Mouse (Mus musculus): ENCODE measurements around the gene 0610009B22Rik.

0610009B22Rik gene

DNA sequence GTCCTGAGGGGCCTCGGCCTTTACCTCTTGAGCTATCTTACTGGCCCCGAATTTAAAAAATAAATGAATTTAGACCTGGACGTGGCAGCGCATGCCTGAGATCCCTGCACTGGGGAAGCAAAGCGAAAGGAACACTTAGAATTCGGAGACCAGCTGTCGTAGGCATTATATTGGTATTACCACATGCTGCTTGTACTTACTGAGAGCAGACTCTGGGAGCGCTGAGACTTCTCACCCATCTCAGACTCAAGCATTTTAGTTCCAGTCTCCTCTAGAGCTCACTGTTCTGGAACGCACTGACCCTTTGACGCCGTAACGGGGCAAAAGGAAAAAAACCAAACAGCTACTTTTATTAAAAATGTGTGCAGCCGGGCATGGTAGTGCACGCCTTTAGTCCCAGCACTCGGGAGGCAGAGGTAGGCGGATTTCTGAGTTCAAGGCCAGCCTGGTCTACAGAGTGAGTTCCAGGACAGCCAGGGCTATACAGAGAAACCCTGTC, 26.8 kb downstream of the 0610009B22Rik start:
- DNase-seq (ENCODE audit: low read depth, low spot score): no peak

DNA sequence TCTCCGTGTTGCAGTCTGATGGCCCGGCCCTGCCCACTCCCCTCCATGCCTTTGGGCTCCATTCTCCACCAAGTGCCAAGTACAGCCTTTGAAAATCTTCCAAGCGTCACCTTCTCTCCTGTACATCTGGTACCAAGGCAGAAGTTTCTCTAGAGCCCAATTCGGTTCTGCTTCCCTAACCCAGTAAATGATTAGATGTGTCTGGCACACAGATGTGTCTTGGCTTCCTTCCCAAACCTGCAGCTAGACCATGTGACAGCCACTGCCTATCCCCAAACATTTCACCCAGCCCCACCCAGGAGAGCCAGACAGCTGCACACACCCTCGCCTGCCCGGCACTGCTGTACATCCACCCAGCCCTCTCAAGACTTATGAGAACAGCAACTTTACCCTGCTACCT, 30.0 kb downstream of the 0610009B22Rik start:
- no peak for DNase-seq (ENCODE audit: low read depth, low spot score)

DNA sequence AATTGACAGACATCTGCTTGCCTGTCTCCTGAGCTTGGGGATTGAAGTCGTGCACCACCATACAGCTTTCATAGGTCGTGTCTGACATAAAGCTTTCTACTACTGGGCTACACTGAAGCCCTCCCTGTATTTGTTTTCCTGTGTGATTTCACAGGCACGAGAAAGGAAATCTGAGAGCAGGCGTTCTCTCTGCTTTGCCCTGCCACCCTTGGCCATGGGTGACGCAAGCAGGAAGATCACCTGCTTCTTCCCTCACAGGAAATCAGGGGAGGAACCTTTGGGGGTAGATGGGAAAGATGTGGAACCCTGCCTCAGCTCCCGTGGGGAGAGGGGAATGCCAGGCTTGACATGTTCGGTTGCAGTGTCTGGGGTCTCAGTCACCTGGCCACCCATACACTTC, 30.4 kb downstream of the 0610009B22Rik start:
- no peak for DNase-seq (ENCODE audit: low read depth, low spot score)

DNA sequence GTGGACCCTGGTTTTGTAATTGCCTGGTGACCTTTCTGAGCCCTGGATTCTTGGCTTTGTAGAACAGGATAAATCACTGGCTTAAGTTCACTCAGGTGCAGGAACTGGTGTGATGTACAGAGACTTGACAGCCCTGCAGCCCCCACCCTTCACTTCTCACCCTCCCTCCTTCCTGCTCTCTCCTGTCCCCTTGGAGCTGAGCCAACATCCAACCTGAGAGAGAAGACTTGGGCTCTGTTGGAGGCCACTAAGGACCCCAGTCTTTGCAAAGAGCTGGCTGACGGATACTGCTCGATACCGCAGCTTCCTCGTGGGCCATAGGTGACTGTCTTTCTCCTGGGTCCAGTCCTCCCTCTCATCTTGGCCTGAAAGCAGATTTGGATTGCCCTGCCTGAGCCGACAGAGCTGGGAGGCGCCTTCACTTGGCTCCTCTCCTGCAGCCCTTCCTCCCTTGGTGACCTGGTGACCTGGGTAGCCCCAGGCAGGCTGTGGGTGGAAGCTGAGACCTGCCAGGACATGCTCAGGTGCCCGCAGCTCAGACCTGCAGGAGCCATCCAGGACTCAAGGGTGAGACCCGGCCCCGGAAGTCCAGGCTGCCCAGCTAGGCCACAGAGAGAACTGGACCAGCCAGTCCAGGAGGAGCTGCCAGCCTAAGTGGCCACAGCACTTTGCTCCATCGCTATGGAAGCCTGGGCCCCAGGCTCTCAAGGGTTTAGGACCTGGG, 31.7 kb downstream of the 0610009B22Rik start:
- no peak for DNase-seq (ENCODE audit: low read depth, low spot score)

DNA sequence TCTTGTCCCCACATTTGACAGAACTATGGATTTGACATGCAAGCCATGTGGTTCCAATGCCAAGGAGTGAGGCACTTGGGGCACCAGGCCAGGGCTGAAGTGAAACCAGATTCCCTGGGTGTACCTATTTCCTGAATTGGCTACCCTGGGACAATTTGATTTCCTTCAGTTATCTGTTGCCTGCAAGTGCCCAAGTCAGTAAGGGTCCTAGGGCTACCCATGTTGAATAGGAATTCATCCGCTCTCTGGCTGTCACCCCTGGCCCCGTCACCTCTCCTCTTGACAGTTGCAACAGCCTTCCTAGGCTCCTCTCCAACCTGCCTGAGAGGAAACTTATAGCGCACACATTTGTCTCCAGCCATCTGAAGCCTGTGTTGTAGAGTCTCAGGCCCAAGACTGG, 33.8 kb downstream of the 0610009B22Rik start:
- DNase-seq (ENCODE audit: low read depth, low spot score): no peak

DNA sequence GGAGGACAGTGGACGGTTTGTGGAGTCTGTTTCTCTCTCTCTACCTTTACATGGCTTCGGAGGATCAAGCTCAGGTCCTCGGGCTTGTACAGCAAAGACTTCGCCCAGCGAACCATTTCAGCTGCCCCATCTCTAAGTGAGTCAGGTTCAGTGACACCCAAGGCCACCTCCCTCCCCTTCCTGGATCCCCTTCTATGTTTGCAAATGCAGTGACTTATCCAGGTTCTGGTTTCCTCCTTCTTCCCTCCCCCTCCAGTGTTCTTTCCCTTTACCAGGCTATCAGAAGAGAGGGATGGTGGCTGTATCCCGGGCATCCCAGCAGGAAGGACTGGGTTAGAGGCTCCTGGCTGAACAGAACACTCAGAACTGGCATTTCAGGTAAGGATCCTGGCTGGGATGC, 34.9 kb downstream of the 0610009B22Rik start:
- DNase-seq (ENCODE audit: low read depth, low spot score): no peak

DNA sequence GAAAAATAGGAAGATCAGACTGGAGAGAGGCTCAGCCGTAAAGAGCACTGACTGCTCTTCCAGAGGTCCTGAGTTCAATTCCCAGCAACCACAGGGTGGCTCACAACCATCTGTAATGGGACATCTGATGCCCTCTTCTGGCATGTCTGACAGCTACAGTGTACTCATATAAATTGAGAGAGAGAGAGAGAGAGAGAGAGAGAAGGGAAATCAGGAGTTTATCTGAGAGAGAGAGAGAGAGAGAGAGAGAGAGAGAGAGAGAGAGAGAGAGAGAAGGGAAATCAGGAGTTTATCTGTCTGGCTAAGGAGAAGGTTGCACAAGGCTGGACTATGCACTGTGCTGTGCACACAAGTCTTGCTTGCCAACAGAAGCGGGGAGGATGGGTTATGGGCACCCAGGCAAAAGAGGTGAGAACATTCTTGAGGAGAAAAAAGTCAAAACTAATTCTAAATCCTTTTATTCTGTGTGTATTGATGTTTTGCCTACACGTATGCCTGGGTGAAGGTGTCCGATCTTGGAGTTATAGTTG, 35.7 kb downstream of the 0610009B22Rik start:
- no peak for DNase-seq (ENCODE audit: low read depth, low spot score)

DNA sequence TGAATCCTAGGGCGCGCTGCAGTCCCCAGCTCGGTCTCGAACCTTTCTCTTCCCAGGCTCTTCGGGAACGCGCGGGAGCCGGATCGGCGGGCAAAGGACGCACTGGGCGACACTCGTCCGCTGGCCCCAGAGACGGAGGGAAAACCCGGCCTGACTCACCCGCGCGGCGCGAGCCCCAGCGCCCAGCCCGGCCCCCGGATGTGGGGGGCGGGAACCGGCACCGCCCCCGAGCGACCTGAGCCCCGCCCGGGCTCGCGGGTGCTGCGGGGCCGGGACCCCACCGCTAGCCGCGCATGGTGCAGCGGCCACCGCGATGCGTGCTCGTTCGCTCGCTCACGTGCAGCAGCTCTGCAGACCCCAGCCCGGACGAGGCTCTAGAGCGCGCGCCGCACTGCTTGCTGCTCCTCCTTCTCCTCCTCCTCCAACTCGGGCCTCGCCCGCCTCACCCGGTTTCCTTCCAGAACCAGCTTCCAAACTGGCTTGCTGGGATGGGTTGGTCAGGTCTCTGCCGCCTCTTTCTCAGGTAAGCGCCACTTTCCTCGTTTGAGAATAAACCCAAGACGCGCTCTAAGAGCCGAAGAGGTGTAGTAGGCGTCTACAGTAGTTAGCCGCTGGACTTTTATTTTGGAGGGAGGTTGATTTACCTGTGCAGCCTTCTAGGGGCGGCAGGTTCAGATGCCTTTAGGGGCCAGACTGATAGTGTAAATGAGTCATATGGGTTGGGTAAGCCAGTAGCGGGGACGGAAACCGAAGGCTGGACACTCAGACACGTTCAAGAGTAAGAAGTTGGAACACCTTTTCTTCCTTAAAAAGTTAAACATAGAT, 37.8 kb downstream of the 0610009B22Rik start, which contains the start of the genes N4bp3 and D930048N14Rik:
Gene N4bp3 (minus strand): TSS at position 152 of the 825 bp plus-strand sequence.
Gene D930048N14Rik (plus strand): TSS at position 264 of the 825 bp plus-strand sequence.
- DNase-seq (ENCODE audit: low read depth, low spot score): peak; percentile 64

DNA sequence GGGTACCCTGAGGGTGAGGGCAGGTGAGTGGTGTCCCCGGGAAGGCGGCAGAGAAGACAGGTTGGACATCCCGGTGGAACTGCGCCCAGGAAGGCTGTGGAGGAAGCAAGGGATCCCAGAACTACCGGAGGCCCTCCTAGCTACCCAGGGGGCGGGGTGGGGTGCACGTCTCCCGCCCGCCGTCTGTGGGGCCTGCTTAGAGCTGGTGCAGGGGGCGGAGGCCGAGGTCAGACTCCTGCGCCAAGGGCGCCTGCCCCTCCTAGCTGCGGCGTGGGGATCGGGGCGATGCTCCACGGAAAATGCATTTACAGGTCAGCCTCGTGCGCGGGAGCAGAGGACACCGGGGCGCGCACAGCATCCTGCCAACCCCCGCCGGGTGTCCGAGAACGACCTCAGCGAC, 38.4 kb downstream of the 0610009B22Rik start:
- DNase-seq (ENCODE audit: low read depth, low spot score): no peak

DNA sequence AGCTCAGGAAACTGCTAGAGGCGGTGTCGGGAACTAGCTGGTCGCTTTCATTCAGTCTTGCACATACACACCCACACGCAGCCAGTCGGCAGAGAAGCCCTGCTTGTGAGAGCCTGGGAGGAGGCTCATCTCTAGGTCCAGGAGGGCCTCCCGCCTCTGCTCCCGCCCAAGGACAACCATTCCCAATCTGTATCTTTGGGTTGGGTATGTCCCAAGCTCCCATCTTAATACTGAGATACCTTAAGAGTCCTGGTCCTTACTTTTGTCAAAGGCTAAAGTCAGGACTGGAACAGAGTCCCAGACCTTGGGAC, 38.8 kb downstream of the 0610009B22Rik start:
- DNase-seq (ENCODE audit: low read depth, low spot score): no peak

DNA sequence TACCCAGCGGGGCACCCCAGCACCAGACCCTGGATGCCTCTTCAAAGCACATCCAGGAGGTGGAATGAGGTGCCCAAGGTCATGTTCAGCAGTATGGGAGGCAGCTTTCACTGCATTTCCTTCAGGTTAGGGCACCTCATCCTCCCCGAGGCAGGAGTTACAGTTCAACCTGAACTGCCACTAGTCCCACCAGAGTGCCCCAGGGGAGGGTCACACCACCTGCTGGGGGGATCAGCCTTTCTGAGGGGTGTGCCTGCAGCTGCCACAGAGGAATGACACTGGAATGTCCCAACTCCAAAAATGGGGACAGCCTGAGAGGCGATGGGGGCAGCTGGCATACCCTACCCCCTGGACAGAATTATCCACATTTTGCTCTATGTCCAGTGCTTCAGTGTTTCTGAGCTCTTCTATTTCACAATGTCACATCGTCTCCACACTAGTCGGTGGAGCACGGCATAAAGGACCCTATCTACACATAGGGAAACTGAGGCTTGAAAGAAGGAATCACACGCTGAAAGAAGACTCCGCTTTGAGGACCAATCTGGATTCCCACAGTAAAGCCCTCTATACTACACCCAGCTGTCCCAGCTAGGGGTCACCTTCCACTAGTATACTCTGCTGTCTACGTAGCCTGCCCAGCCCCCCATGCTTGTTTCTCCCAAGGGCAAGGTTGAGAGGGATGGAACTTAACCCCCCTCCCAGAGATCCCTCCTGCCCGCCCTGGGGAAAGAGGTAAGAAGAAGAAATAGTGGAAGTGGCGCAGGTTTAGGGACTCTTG, 39.4 kb downstream of the 0610009B22Rik start:
- no peak for DNase-seq (ENCODE audit: low read depth, low spot score)

DNA sequence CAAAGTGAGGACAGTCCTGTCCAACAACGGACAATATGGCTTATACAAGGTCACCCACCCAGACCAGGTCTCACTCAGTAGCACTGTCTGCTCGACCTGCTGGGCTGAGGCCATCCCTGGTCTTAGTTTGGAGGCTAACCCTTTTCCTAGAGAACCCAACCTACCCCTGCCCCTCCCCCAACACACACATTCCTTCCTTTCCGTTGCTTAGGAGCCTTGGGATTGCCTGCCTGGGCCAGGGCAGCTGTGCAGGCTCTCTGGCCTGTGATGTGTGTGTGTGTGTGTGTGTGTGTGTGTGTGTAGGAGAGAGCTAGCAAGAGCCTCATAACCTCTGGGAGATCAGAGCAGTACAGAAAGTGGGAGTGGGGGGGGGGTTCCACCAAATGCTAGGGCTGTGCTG, 40.1 kb downstream of the 0610009B22Rik start:
- no peak for DNase-seq (ENCODE audit: low read depth, low spot score)

DNA sequence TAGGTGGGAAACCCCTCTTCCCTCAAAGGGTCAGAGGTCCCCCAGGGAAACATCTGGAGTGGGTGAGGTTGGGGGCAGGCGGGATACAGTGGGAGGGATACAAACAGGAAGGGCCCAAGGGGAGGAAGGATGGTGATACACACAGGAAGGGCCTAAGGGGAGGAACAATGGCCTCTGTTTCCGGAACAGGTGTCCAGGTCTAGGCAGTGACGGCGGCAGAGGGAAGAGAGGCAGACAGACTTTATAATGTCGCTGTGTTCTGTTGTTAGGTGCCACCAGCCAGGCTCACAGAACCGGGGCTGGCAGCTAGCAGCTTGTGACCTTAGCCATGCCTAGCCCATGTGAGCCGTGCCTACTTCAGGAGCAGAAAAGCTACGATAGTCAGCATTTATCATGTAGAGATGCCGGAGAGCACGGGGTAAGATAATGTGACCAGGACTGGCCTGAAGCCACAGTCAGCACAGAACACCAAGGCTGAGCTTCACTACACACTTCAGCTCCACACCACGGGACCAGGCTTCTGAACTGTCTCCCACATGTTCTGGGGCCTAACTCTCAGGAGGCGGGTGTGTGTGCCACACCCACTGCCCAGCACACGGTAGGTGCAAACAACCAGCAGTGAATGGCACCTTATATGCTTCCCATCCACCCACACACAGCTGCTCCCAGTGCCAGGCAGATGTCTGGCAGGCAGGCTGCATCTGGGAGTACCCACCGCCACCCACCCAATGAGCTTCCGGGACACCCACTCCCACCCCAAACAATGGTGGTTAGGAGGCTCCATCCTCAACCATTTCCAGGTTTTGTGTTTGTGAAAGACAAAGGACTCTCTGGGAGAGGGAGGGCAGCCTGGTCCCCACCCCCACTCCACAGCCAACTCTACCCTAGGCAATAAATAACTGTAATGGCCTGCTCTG, 41.7 kb downstream of the 0610009B22Rik start:
- DNase-seq (ENCODE audit: low read depth, low spot score): no peak

DNA sequence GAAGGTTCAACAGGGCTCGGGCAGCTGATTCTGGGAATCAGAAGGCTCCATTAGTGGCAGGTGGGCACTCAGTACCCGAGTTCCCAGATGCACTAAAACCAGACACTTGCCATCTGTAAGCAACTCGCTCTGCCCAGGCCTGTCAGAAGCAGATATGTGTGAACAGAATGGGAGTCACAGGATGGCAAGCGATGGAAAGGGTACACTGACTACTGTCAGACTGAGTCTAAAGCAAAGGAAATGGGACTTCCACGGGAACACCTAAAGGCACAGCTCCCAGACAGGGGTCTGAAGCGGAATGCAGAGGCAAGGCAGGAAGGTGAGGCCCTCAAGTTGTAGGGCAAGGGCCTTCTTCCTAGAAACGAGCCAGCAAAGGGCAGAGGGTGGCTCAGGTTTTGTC, 42.4 kb downstream of the 0610009B22Rik start:
- no peak for DNase-seq (ENCODE audit: low read depth, low spot score)

DNA sequence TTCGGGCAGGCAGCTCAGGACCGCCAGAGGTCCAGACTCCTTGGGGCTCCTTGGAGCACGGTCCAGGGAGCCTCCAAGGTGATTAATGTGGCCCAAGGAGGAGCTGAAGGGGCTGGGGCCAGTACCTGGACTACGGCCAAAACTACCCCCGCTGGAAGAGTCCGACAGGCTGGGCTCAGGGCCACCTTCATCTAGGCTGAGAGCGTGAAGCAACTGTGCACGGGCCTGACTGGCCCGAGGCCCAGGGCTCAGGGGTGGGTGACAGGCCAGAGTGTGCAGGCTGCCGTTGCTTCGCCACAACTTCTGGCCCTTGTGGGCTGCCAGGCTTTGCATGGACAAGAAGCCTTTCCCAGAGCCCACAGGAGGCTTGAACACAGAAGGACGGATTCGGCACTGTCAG, 43.4 kb downstream of the 0610009B22Rik start:
- no peak for DNase-seq (ENCODE audit: low read depth, low spot score)

DNA sequence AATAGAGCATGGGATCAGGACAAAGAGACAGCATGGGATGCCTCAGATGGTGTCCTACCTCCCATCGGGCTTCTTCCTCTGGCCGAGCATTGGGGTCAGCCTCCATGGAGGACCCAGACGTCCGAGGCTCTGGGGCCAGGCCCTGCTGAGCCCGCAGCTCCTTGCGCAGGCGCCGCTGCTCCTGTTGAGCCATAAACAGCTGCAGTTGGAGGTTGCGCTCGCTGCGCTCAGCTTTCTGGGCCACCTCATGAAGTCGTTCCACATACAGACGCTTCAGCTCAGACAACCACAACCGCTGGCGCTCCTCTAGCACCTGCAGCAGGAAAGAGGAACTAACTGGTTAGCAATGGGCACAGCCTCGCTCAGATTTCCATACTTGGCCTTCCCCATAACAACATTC, 44.5 kb downstream of the 0610009B22Rik start:
- no peak for DNase-seq (ENCODE audit: low read depth, low spot score)

DNA sequence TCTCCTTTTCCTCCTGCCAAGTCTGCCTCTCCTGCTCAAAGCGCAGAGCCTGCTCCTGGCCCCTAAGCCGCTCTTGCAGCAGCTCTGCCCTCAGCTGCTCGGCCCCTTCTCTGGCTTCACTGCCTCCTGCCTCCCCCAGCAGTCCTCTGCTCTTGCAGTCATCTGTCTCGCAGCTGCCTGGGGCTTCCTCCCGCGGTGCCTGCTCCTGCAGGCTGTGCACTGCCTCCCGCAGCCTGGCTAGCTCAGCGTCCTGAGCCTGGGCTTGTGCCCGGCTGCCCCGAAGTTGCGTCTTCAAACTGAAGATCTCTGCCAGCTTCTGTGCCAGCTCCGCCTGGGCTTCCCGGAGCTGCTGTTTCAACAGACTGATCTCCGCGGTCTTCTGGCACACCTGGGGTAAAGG, 44.9 kb downstream of the 0610009B22Rik start:
- DNase-seq (ENCODE audit: low read depth, low spot score): no peak

DNA sequence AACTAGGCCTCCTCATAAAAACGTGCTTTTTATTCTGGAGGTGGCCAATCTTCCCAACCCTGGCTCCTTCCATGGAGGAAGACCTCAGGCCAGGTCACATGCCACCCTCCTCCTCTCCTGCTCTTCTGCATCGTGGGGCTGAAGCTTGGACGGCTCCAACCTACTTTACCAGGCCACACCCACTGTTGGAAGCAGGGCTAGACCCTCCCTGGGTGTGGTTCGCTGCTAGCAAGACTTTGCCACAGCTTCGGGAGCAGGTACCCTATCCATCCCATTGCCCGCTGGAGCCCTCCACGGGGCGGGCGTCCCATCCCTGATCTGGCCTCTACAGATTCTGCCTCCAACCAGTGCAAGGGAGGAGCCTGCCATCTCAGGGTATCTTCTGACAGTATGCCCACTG, 45.5 kb downstream of the 0610009B22Rik start:
- DNase-seq (ENCODE audit: low read depth, low spot score): no peak

DNA sequence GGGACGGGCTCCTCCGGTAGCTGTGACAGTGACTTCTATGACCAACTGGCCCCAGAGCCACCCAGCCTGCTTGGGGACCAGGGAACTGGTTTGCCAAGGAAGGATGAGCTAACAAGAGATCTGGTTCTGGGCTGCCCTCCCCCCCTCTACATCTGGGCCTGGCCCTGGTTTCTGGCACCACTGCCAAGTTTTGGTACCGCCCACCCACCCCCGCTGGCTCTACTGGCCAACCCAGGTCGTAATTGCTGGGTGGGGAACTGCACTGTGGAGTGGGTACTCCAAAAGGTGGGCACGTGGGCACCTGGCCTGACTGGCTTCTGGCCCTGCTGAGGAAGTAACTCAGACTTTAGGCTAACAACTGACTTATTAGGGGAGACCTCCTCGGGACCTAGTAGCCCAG, 47.9 kb downstream of the 0610009B22Rik start:
- no peak for DNase-seq (ENCODE audit: low read depth, low spot score)

DNA sequence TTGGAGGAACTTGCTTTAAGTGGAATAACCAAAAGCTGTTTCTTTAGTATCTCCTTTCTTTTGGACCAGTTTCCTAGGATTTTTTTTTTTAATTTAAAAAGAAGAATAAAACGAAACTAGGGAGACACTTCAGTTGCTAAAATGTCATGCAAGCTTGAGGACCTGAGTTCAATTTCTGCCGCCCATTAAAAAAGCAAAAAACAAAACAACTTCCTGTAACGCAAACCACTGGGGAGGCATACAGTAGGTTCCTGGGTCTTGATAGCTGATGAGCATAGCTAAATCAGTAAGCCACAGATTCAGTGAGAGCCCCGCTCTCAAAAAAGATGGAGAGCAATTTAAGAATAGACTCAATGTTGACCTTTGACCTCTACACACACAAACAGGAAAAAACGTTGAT, 50.2 kb downstream of the 0610009B22Rik start:
- DNase-seq (ENCODE audit: low read depth, low spot score): no peak

DNA sequence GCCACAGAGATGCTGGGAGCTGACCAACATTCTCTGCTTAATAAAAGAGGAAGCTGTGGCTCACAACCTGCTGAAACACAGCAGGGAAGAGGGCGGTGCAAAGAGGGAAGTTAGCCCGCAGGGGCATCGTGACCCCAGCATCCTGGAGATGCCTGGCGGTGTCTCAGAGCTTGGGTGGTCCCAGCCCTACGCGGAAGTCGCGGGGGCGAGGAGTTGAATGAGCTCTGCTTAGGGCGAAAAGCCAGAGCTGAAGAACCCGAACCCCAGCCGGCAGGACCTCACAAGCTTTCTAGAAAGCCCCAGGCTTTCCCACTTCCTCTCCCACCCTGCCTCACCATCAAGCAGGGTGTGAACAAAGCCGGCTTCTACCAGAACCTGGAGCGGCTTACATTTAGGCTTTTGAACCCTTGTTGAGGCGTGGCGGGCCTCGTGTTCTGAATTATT, 50.7 kb downstream of the 0610009B22Rik start:
- DNase-seq (ENCODE audit: low read depth, low spot score): peak; percentile 89

All from WW6 (cell line).